Mouse (Mus musculus) adrenal gland, postnatal 10 days (tissue): ENCODE measurements at regions not wholly inside any gene's neighbourhood (a gene's known extent, or its start where the extent isn't known, plus 50 kb on each side); places are given as distances from the start of the nearest gene placed in this dataset.

Experiments
- DNase-seq: peaks from one replicate; pipeline ENCODE4 v3.0.0; 2021; ENCODE audit warnings: mixed read lengths

GRCm38 (mm10) chr11:22693376-22693775 is 167.4 kb downstream of the B3gnt2 start:
- no peak for DNase-seq

GRCm38 (mm10) chr11:22693984-22694383 is 166.8 kb downstream of the B3gnt2 start:
- no peak for DNase-seq

GRCm38 (mm10) chr11:22694829-22695228 is 165.9 kb downstream of the B3gnt2 start:
- no peak for DNase-seq

GRCm38 (mm10) chr11:22695237-22695636 is 165.5 kb downstream of the B3gnt2 start:
- no peak for DNase-seq

GRCm38 (mm10) chr11:22698057-22698941 is 162.5 kb downstream of the B3gnt2 start:
- DNase-seq, result no peak

GRCm38 (mm10) chr11:22706082-22706481 is 154.7 kb downstream of the B3gnt2 start:
- no peak for DNase-seq
